Mouse (Mus musculus) kidney, embryonic 15.5 days (tissue): Measurements from ENCODE around the gene Plxna4. TPM values are rescaled to one million over a fixed set of nuclear protein-coding genes. Genes with fewer than 3 reads are reported as not detected.

Experiments
- ATAC-seq: fragments of 200-750 bp; cut with Nextera tagmentation; replicated peaks from 2 replicates; pipeline ENCODE4 v1.8.0; 2017; ENCODE audit warnings: moderate TSS enrichment; ENCODE audit not compliant: low FRiP score
- H3K27ac ChIP-seq: fragments of 300-500 bp; sonication (generic); 2 replicates; pipeline ENCODE4 v1.5.1; 2015; ENCODE audit warnings: mild to moderate bottlenecking, inconsistent platforms
- H3K27me3 ChIP-seq: fragments of 300-500 bp; sonication (generic); 2 replicates; pipeline ENCODE4 v1.6.1; 2015; ENCODE audit warnings: inconsistent platforms
- H3K36me3 ChIP-seq: fragments of 300-500 bp; sonication (generic); 2 replicates; pipeline ENCODE4 v1.6.1; 2015; ENCODE audit warnings: inconsistent platforms
- H3K4me1 ChIP-seq: fragments of 300-500 bp; sonication (generic); 2 replicates; pipeline ENCODE4 v1.6.1; 2015; ENCODE audit warnings: inconsistent platforms
- H3K4me2 ChIP-seq: fragments of 300-500 bp; sonication (generic); 2 replicates; pipeline ENCODE4 v1.6.1; 2015; ENCODE audit warnings: moderate library complexity, mild to moderate bottlenecking, inconsistent platforms
- H3K4me3 ChIP-seq: fragments of 300-500 bp; sonication (generic); replicated peaks from 2 replicates; pipeline ENCODE4 v1.5.1; 2015; ENCODE audit warnings: mild to moderate bottlenecking, inconsistent platforms
- H3K9ac ChIP-seq: fragments of 300-500 bp; sonication (generic); 2 replicates; pipeline ENCODE4 v1.6.1; 2015; ENCODE audit warnings: mild to moderate bottlenecking, inconsistent platforms
- H3K9me3 ChIP-seq: fragments of 300-500 bp; sonication (generic); replicated peaks from 2 replicates; pipeline ENCODE4 v1.6.1; 2016; ENCODE audit warnings: inconsistent platforms
- WGBS: fragments of 180-500 bp; shearing (Covaris S2); methylation state at CpG from one replicate; pipeline ENCODE4 v1.1.7; 2015; ENCODE audit warnings: mixed read lengths; 5-methylcytosine and 5-hydroxymethylcytosine counted together
- polyA plus RNA-seq: library from polyadenylated mRNA; unstranded; fragments of >200 nt; fragmentation: Nextera tagmentation; extraction: Ambion mirVana; gene quantifications from 2 replicates; pipeline ENCODE4 v1.2.1, GENCODE M21; 2015

Plxna4 gene
- polyA plus RNA-seq, 1 experiment from 2014 or later: 2.0 TPM

DNA sequence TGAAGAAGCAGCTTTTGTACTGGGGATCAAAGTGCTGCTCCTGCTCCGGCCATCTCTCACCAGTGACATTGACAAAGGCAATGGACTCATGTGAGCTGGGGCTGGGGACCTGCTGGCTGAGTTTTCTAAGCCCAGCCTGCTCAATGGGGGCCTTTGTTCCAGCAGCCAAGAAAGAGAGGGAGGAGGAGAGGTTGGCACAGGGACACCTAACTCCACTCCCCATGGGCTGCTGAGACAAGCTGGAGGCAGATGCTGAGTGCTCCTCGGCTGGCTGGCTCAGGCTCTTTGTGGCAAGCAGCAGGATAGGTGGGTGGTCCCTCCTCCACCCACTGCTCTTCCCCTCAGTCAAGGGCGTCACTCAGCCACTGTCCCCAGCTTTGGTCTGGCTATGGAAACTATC, 326.7 kb downstream of the Plxna4 start:
- Histone ChIP-seq H3K36me3 (no peaks in the 10 kb centered on the region), H3K9ac (no peak overlapping the region), H3K4me2 (no peak overlapping the region), H3K4me1 (0 out of 2 replicates have a peak, but pooled peaks cover 15% of the 10 kb centered on the region), H3K4me3 (no peak overlapping the region), H3K9me3 (no peaks in the 10 kb centered on the region), H3K27ac (no peak overlapping the region), H3K27me3 (no peaks in the 10 kb centered on the region)
- 0 out of 2 replicates have a peak, but pooled peaks have one; percentile 46 for ATAC-seq
- 32% methylated on average over 3 of the region's 3 CpGs for WGBS

DNA sequence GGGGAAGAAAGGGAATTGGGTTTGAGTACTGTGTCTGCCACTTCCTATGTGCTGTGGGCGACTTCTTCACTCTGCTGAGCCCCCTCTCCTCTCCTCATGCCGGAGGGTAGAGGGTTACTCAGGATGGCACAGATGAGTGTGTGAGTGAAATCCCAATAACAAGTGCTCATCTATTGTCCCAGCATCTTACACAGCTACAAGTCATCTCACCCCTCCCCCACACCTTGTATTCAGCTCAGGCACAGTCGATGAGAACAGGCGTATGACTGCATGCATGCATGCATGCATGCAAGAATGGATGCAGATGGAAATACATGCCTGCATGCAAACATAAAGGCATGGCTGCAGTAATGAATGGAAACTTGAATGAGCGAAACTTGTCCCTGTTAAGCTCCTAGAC, 327.7 kb downstream of the Plxna4 start:
- Histone ChIP-seq H3K4me3 (no peak overlapping the region), H3K27ac (no peak overlapping the region), H3K27me3 (no peaks in the 10 kb centered on the region), H3K36me3 (no peaks in the 10 kb centered on the region), H3K4me1 (0 out of 2 replicates have a peak, but pooled peaks cover 15% of the 10 kb centered on the region), H3K9me3 (no peaks in the 10 kb centered on the region), H3K4me2 (no peak overlapping the region), H3K9ac (no peak overlapping the region)
- 93% methylated on average over 5 of the region's 5 CpGs for WGBS
- no peak for ATAC-seq

DNA sequence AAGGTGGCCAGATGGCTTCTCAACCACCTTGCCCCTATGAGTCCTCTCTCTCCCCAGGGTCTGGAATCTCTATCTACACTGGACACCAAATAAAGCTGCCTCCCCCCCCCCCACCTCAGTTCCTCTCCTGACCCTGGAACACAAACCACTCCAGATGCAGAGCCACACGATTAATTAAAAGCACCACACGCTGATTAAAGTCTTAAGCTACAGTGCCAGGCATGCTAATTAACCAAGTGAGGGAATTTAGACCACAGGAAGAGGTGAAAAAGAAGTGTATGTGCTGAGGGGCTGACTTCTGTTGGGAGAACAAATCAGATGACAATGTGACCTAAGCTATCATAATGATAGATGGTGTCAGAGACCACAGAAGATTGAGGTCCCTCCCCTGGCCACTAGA, 332.8 kb downstream of the Plxna4 start:
- no peak overlapping the region for H3K4me3 ChIP-seq
- H3K4me2 ChIP-seq: no peak overlapping the region
- no peaks in the 10 kb centered on the region for H3K27me3 ChIP-seq
- H3K9me3 ChIP-seq: no peaks in the 10 kb centered on the region
- H3K4me1 ChIP-seq: 0 out of 2 replicates have a peak, but pooled peaks cover 8% of the 10 kb centered on the region
- H3K36me3 ChIP-seq: no peaks in the 10 kb centered on the region
- no peak for ATAC-seq
- WGBS: 55% methylated on average over 2 of the region's 2 CpGs
- no peak overlapping the region for H3K9ac ChIP-seq
- H3K27ac ChIP-seq: no peak overlapping the region

DNA sequence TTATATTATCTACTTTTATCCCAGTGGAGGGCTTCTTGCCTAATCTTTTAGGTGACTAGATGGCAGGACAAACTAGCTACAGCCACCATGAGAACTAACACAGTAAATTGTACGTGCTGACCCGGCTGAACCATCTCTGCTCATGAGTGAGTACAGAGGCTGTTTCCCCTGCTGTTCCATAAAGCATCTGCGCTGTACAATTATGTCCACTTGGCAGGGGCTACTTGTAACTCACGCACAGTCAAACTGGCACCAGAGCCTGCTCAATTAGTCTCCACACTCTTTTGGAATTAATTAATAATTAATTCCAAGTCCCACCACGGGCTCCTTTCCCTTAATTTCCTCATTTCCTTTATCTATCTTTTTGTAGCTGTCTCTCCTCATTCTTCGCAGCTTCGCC, 335.8 kb downstream of the Plxna4 start:
- Histone ChIP-seq H3K36me3 (no peaks in the 10 kb centered on the region), H3K4me3 (no peak overlapping the region), H3K27ac (no peak overlapping the region), H3K4me2 (no peak overlapping the region), H3K4me1 (no peaks in the 10 kb centered on the region), H3K9ac (no peak overlapping the region), H3K27me3 (no peaks in the 10 kb centered on the region), H3K9me3 (no peaks in the 10 kb centered on the region)
- WGBS: 72% methylated on average over 7 of the region's 7 CpGs
- no peak for ATAC-seq

DNA sequence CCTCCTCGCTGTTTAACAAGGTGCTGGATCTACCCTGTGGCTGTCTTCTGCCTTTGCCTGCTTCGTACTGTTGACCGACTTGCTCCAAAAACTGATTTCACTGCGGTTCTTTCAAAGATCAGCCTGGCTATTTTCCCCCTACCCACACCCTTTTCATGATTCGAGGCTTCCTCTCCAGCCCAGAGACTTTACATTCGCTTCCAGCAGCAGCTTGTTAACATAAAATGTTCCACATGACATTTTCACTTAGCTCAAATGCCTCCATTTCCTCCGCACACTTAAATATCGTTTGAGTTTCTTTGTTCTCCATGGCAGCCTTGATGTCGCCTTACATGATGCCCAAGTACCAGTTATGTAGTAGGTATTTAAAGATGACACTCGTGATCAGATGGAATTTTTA, 336.3 kb downstream of the Plxna4 start:
- H3K4me3 ChIP-seq: no peak overlapping the region
- H3K9me3 ChIP-seq: no peaks in the 10 kb centered on the region
- no peak overlapping the region for H3K27ac ChIP-seq
- no peak for ATAC-seq
- peaks cover under 1% of the 10 kb centered on the region; the same call in 1 of the 2 replicates for H3K4me1 ChIP-seq
- WGBS: 77% methylated on average over 10 of the region's 10 CpGs
- no peak overlapping the region for H3K4me2 ChIP-seq
- H3K36me3 ChIP-seq: no peaks in the 10 kb centered on the region
- H3K27me3 ChIP-seq: no peaks in the 10 kb centered on the region
- no peak overlapping the region for H3K9ac ChIP-seq

DNA sequence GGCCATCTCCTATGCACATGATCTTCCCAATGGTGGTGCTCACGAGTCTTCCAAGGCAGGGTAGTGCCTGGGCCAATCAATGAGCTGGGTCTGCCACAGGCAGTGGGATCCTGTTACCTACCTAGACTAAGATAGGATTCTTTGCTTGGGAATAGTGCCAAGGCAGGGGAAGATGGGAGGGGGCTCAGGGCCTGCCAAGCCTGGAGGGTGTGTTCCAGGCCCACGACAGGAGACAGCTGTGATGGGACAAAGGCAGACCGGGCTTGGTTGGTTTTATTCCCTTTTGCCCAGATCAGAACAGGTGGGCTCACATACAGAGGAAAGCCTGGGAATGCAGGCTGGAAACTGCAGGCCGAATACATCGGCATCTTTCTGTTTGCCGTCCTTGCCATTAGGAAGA, 342.0 kb downstream of the Plxna4 start:
- Histone ChIP-seq H3K4me3 (no peak overlapping the region), H3K9ac (no peak overlapping the region), H3K27me3 (no peaks in the 10 kb centered on the region), H3K9me3 (no peaks in the 10 kb centered on the region), H3K27ac (no peak overlapping the region), H3K36me3 (no peaks in the 10 kb centered on the region), H3K4me1 (peaks cover 11% of the 10 kb centered on the region; the same call in 1 of the 2 replicates), H3K4me2 (no peak overlapping the region)
- WGBS: 26% methylated on average over 6 of the region's 6 CpGs
- no peak; the same call in 1 of the 2 replicates for ATAC-seq

DNA sequence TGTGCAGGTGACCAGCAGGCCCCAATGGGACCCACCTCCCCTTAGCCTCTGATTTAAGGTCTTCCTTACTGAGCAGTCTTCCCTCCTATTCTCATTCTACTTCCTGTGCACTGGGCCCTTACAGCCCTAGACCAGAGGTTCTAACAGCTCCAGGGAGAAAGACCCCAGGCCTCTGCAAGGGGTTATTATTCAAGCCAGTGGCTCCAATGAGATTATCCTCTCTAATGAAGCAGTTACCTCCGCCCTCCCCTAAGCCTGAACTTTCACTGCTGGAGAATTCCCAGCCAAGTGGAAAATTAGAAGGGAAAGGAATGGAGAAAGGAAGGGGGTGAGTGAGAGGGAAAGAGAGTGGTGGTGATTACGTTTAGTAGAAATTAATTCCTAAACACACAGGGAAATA, 345.0 kb downstream of the Plxna4 start:
- H3K9ac ChIP-seq: no peak overlapping the region
- peak; percentile 78 for ATAC-seq
- H3K4me3 ChIP-seq: no peak overlapping the region
- H3K9me3 ChIP-seq: no peaks in the 10 kb centered on the region
- H3K4me2 ChIP-seq: no peak overlapping the region
- H3K27ac ChIP-seq: peak overlapping the region; percentile 54
- H3K4me1 ChIP-seq: peaks cover 11% of the 10 kb centered on the region; the same call in 1 of the 2 replicates
- H3K27me3 ChIP-seq: no peaks in the 10 kb centered on the region
- 56% methylated on average over 2 of the region's 2 CpGs for WGBS
- H3K36me3 ChIP-seq: no peaks in the 10 kb centered on the region

DNA sequence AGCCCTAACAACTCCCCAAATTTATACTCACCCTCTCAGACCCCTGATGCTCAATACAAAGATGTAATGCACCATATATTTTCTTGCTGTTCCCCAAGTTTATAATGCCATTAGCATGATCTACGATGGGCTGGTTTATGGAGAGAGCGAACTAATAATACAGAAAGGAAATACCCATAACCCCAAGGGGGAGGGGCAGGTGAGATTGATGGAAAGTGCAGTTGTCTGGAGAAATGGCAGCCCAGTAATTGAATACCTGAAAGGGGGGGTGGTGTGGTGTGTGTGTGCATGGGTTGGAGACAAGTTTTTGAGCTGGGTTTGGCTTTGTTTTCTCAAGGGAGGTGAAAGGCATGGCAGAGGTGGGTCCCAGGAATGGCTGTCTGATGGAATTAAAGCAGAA, 356.6 kb downstream of the Plxna4 start:
- 38% methylated on average over 2 of the region's 2 CpGs for WGBS

DNA sequence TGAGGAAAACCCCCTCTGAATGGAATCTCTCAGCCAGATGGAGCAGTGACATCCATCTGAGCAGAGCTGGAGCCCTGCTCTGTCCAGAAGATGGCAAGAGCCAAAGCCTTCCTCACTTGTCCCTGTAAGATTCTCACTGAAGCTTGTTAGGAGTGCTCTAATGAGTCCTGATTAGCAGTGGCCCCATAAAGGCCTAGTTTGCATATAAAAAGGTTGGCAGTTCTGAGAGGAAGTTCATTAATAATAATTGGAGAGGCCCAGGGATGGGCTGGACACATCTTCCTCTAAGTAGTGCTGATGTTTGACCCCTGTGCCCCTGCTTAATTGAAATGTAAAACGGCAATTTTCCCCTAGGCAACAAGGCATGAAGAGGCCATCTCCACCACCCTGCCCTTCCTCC, 361.4 kb downstream of the Plxna4 start:
- Histone ChIP-seq H3K9me3 (no peaks in the 10 kb centered on the region), H3K4me1 (peaks cover 4% of the 10 kb centered on the region; the same call in 1 of the 2 replicates), H3K4me3 (no peak overlapping the region), H3K4me2 (no peak overlapping the region), H3K9ac (no peak overlapping the region), H3K36me3 (no peaks in the 10 kb centered on the region), H3K27me3 (no peaks in the 10 kb centered on the region), H3K27ac (no peak overlapping the region)
- ATAC-seq: no peak
- WGBS: 14% methylated on average over 1 of the region's 1 CpGs

More for the DNA sequence above, 356.6 kb downstream of the Plxna4 start:
- ATAC-seq: no peak
- no peak overlapping the region for H3K4me2 ChIP-seq
- no peak overlapping the region for H3K27ac ChIP-seq
- H3K4me3 ChIP-seq: no peak overlapping the region
- H3K9me3 ChIP-seq: no peaks in the 10 kb centered on the region
- H3K27me3 ChIP-seq: no peaks in the 10 kb centered on the region
- peaks cover 4% of the 10 kb centered on the region; the same call in 1 of the 2 replicates for H3K4me1 ChIP-seq
- H3K9ac ChIP-seq: no peak overlapping the region
- no peaks in the 10 kb centered on the region for H3K36me3 ChIP-seq

DNA sequence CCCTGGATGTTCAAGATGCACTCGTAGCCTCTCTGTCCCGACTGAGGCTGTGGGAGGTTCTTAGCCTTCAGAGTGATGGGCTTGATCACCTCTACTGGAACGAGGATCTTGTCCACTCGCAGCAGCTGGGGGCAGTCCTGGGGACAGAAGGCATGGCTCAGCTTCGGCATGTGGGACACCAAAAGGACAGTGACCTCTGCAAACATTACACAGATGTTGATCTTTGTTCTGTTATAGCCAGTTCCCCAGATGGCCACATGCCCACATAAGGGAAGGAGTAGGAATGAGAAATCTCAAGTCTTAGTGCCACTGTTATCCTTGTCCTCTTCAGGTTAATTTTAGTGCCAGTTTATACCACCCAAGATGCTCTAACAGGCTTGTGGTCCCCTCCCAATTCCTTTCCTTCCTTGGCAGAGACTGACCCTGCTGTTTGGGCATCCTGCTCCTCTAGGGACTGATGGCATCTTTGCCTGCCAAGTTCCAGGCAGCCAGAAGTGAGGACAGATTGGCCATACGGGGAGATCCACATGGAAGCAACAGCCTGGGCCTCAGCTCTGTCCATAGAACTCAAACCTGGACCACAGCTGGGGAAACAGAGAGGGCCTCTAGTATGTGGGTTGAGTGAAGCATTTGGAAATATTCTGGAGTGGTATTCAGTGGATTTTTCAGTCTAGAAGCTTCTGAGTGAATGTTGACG, 363.8 kb downstream of the Plxna4 start:
- ATAC-seq: no peak
- WGBS: 62% methylated on average over 7 of the region's 7 CpGs
- no peaks in the 10 kb centered on the region for H3K4me1 ChIP-seq
- no peaks in the 10 kb centered on the region for H3K27me3 ChIP-seq
- no peak overlapping the region for H3K4me3 ChIP-seq
- no peak overlapping the region for H3K4me2 ChIP-seq
- no peak overlapping the region for H3K27ac ChIP-seq
- no peaks in the 10 kb centered on the region for H3K36me3 ChIP-seq
- H3K9ac ChIP-seq: no peak overlapping the region
- no peaks in the 10 kb centered on the region for H3K9me3 ChIP-seq

DNA sequence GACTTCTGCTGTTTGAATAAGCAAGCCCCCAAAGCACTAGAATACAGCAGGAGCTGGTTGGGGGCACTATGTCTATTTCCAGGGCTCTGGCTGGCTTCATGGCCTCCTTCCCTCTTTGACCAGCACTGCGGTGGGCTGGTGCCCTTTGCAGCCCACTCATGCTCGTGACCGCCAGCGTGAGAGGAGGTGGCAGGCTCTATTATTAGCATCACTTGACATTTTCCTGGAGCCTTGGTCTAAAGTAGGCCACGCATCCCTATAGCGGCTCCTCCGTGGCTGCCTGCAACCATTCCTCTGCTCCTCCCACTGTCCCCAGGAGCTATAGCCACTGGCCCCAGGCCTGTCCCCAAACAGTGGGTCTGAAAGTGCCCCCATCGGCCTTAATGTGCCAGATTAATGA, 367.2 kb downstream of the Plxna4 start:
- 86% methylated on average over 8 of the region's 8 CpGs for WGBS
- Histone ChIP-seq H3K36me3 (no peaks in the 10 kb centered on the region), H3K4me2 (no peak overlapping the region), H3K4me3 (no peak overlapping the region), H3K9me3 (no peaks in the 10 kb centered on the region), H3K9ac (no peak overlapping the region), H3K27me3 (no peaks in the 10 kb centered on the region), H3K4me1 (no peaks in the 10 kb centered on the region), H3K27ac (no peak overlapping the region)
- no peak for ATAC-seq

DNA sequence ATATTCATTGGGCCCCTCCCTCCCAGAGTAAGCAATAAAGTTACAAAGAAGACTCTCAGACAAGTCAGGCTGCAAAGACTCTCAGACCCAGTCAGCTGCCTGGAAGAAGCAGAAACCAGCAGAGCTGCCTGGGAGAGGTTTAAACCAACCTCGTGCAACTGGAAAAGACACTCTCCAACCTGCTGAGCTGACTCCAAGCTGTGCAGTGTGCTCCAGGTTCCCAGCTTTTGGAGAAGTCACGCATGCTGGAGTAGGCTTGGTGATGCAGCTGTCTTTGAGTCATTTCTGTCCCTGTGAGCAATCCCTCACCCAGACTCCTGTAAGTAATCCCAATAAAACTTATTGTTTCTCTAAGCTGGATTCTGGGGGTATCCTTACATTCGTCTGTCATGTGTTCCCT, 369.4 kb downstream of the Plxna4 start:
- WGBS: 78% methylated on average over 3 of the region's 3 CpGs
- no peaks in the 10 kb centered on the region for H3K4me1 ChIP-seq
- H3K4me2 ChIP-seq: no peak overlapping the region
- H3K27ac ChIP-seq: no peak overlapping the region
- H3K9ac ChIP-seq: no peak overlapping the region
- no peak for ATAC-seq
- H3K4me3 ChIP-seq: no peak overlapping the region
- no peaks in the 10 kb centered on the region for H3K9me3 ChIP-seq
- no peaks in the 10 kb centered on the region for H3K36me3 ChIP-seq
- no peaks in the 10 kb centered on the region for H3K27me3 ChIP-seq

DNA sequence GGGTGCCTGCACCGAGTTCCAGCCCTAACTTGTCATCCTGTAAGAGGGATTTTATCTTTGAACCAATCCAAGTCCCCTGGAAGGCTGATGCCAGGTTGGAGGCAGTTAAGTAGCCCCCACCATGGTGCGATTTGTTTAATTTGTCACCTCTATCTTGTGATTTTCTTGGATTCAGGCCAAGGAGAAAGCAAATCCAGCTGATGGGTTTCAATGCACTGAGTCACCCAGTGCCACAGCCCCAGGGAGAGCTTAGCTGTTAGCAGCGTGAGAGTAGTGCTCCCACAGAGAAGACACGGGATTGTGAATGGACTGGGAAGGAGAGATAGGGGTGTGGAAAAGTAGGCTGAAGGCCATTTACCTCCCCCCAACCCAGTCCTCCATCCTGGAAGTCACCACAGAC, 375.6 kb downstream of the Plxna4 start:
- H3K9me3 ChIP-seq: no peaks in the 10 kb centered on the region
- H3K4me1 ChIP-seq: no peaks in the 10 kb centered on the region
- H3K27me3 ChIP-seq: no peaks in the 10 kb centered on the region
- H3K4me3 ChIP-seq: no peak overlapping the region
- no peak for ATAC-seq
- 52% methylated on average over 4 of the region's 4 CpGs for WGBS
- H3K4me2 ChIP-seq: no peak overlapping the region
- no peaks in the 10 kb centered on the region for H3K36me3 ChIP-seq
- no peak overlapping the region for H3K27ac ChIP-seq
- H3K9ac ChIP-seq: no peak overlapping the region
